Mouse (Mus musculus) megakaryocyte-erythroid progenitor cell, adult 5 weeks (primary cell): ENCODE measurements around the gene Olfr938. TPM values are rescaled to one million over a fixed set of nuclear protein-coding genes. Genes with fewer than 3 reads are reported as not detected.

Experiments used
- polyA plus RNA-seq: library from polyadenylated mRNA; stranded (reverse); fragments of >175 nt; gene quantifications from 2 replicates; pipeline ENCODE4 v1.2.3, GENCODE M21; 2012

The Olfr938 gene
- polyA plus RNA-seq = not detected in 2 replicates

DNA sequence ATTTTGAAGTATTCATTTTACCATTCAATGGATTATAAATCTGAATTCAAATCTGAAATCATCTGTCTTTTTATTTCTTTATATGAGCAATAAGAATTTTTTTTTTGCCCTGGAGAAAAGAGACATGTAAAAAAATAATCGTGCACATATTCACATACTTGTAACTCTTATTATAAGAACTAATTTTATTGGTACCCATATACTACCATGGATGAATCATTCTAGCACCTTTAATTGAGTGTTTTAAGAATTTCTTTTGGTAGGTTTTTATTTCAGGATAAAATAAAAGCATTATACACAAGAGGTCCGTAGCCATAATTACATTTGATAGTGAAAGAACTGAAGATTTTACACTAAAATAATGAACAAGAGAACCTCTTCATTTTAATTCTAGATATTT, at the start of gene Olfr938:
Gene Olfr938 (minus strand): TSS at position 101 of the 400 bp plus-strand sequence.

DNA sequence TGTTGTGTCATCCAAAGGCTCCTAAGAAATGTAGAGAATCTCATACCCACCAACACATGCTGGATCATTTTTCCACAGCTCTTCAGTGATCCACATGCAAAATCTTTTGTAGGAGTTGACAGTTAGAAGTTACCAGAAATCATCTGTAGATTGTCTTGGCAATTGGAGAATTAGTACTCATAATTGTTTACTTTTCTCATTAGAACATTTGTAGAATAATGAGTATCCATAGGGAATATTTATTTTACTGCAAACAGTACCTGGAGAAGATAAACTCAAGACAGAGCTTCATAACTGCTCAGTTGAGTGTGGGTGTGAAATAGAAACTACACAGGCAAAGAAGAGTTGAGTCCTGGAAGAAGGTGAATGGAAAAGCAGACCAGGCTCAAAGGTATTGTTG, 49.1 kb upstream of the Olfr938 start, which contains the start of gene Olfr27:
Gene Olfr27 (plus strand): TSS at position 301 of the 400 bp plus-strand sequence.

DNA sequence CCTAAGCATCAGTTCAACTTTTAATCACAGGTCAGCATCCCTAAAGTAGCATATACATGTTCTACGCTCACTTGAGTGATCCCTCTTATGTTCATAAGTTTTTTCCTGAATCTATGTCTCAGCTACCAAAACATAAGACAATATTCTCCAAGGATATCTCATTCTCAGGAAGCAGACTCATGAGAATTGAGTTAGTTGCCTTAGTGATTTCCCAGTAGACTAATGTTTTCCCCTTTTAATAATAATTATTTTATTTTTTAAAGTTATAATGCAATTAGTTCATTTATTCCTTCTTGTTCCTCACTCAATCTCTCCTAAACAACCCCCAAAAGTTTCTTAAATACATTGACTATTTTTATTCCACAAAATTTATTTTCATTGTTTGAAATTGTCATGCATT, 13.8 kb downstream of the Olfr938 start, which contains the start of gene Olfr937:
Gene Olfr937 (minus strand): TSS at position 101 of the 400 bp plus-strand sequence.

Other genes with a start within 250 kb of the Olfr938 start
- gene Olfr924, start 234.4 kb downstream of the Olfr938 start, polyA plus RNA-seq = not detected in 2 replicates
- not detected in 2 replicates for gene Olfr26, start 223.8 kb downstream of the Olfr938 start, polyA plus RNA-seq
- 0.11 TPM in 1 of 2 replicates, not detected in the other for gene Olfr926, start 201.8 kb downstream of the Olfr938 start, polyA plus RNA-seq
- gene Olfr930, start 149.1 kb downstream of the Olfr938 start, polyA plus RNA-seq = not detected in 2 replicates
- not detected in 2 replicates for gene Olfr933, start 106.6 kb downstream of the Olfr938 start, polyA plus RNA-seq
- not detected in 2 replicates for gene Olfr934, start 90.6 kb downstream of the Olfr938 start, polyA plus RNA-seq
- gene Olfr935, start 79.2 kb downstream of the Olfr938 start, polyA plus RNA-seq = not detected in 2 replicates
- gene Olfr146, start 55.5 kb downstream of the Olfr938 start, polyA plus RNA-seq = not detected in 2 replicates
- not detected in 2 replicates for gene Olfr937, start 13.9 kb downstream of the Olfr938 start, polyA plus RNA-seq
- not detected in 2 replicates for gene Olfr27, start 49.2 kb upstream of the Olfr938 start, polyA plus RNA-seq
- gene Olfr943, start 87.4 kb upstream of the Olfr938 start, polyA plus RNA-seq = not detected in 2 replicates
- gene Olfr944, start 123.0 kb upstream of the Olfr938 start, polyA plus RNA-seq = not detected in 2 replicates
- gene Olfr1537, start 171.1 kb upstream of the Olfr938 start, polyA plus RNA-seq = not detected in 2 replicates
- not detected in 2 replicates for gene Olfr945, start 197.9 kb upstream of the Olfr938 start, polyA plus RNA-seq
- not detected in 2 replicates for gene Olfr948, start 247.2 kb upstream of the Olfr938 start, polyA plus RNA-seq